Mouse (Mus musculus) lung, embryonic 14.5 days (tissue): ENCODE data around the gene Nabp1. TPM values are rescaled to one million over a fixed set of nuclear protein-coding genes. Genes with fewer than 3 reads are reported as not detected.

Experiments used
- ATAC-seq: fragments of 200-750 bp; cut with Nextera tagmentation; 2 replicates; pipeline ENCODE4 v1.8.0; 2017; ENCODE audit warnings: mild to moderate bottlenecking, moderate TSS enrichment, moderate library complexity; ENCODE audit not compliant: insufficient read depth
- DNase-seq: peaks from one replicate; pipeline ENCODE4 v3.0.0-alpha.2; 2015
- H3K27ac ChIP-seq: fragments of 300-500 bp; sonication (generic); 2 replicates; pipeline ENCODE4 v1.5.1; 2014; ENCODE audit warnings: low read depth, mild to moderate bottlenecking, moderate library complexity
- H3K27me3 ChIP-seq: fragments of 300-500 bp; sonication (generic); 2 replicates; pipeline ENCODE4 v1.6.1; 2014; ENCODE audit warnings: low read length, control low read depth; ENCODE audit not compliant: insufficient read depth
- H3K36me3 ChIP-seq: fragments of 300-500 bp; sonication (generic); 2 replicates; pipeline ENCODE4 v1.6.1; 2014; ENCODE audit warnings: control low read depth; ENCODE audit not compliant: insufficient read depth
- H3K4me1 ChIP-seq: fragments of 300-500 bp; sonication (generic); 2 replicates; pipeline ENCODE4 v1.6.1; 2014; ENCODE audit warnings: antibody characterized with exemption, control low read depth; ENCODE audit not compliant: insufficient read depth
- H3K4me2 ChIP-seq: fragments of 300-500 bp; sonication (generic); 2 replicates; pipeline ENCODE4 v1.6.1; 2014; ENCODE audit warnings: mild to moderate bottlenecking
- H3K4me3 ChIP-seq: fragments of 300-500 bp; sonication (generic); 2 replicates; pipeline ENCODE4 v1.5.1; 2014; ENCODE audit warnings: low read depth, low read length
- H3K9ac ChIP-seq: fragments of 300-500 bp; sonication (generic); 2 replicates; pipeline ENCODE4 v1.6.1; 2014
- H3K9me3 ChIP-seq: fragments of 300-500 bp; sonication (generic); 2 replicates; pipeline ENCODE4 v1.6.1; 2016; ENCODE audit warnings: low read depth, low read length, control low read depth
- CTCF ChIP-seq: IDR thresholded peaks from 2 replicates; pipeline ENCODE4 v1.5.1; 2016; ENCODE audit warnings: antibody characterized with exemption, low read depth
- WGBS: fragments of 180-500 bp; shearing (Covaris S2); extraction: QIAGEN DNeasy Blood & Tissue Kit; methylation state at CpG from one replicate; pipeline ENCODE4 v1.1.7; 2014; 5-methylcytosine and 5-hydroxymethylcytosine counted together
- polyA plus RNA-seq: library from polyadenylated mRNA; unstranded; fragments of >200 nt; fragmentation: Nextera tagmentation; extraction: Ambion mirVana; gene quantifications from 2 replicates; pipeline ENCODE4 v1.2.1, GENCODE M21; 2014

Gene Nabp1
- polyA plus RNA-seq, 1 experiment from 2014 or later: 5.6 TPM

DNA sequence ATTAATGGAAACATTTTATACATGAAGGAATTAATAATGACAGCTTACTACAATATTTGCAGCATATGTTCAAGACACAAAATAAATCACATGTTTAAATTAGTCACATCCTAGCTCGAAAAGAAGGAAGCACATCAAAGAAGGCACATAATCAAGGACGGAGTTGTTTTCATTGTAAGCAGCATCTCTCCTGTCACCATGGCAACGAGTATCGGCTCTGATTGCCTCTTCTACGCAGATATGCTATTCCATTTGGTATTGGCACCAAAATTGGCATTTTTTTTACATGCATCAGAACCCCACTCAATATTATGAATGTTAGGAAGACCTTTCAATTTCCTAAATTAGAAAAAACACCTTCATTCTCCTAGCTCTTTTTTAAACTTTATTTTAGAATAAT lies 59.5 kb downstream of the Nabp1 start:
- Histone ChIP-seq H3K9ac (no peak overlapping the region), H3K9me3 (no peaks in the 10 kb centered on the region), H3K27me3 (no peaks in the 10 kb centered on the region), H3K4me3 (no peak overlapping the region), H3K36me3 (no peaks in the 10 kb centered on the region), H3K27ac (no peak overlapping the region), H3K4me1 (no peaks in the 10 kb centered on the region), H3K4me2 (no peak overlapping the region)
- no peak for TF ChIP-seq CTCF
- DNase-seq (no peak), ATAC-seq (no peak)
- WGBS: 48% methylated on average over 5 of the region's 5 CpGs

Other genes starting within 250 kb of the Nabp1 start
- 116 and 129 TPM in 2 replicates for gene Cavin2, start 189.3 kb downstream of the Nabp1 start, polyA plus RNA-seq